Mouse (Mus musculus) adrenal gland, adult 2 months (tissue): ENCODE results near the gene Ltc4s. TPM values are rescaled to one million over a fixed set of nuclear protein-coding genes. Genes with fewer than 3 reads are reported as not detected.

ENCODE experiments used
- DNase-seq: peaks from one replicate; pipeline ENCODE4 v3.0.0; 2021
- polyA plus RNA-seq: library from polyadenylated mRNA; depleted of rRNA; stranded (reverse); fragments of >200 nt; gene quantifications from 2 replicates; pipeline ENCODE4 v1.2.3, GENCODE M21; 2012
- total RNA-seq, 2 experiments: library from RNA; stranded (reverse); gene quantifications; 2 replicates each; pipeline ENCODE4 v1.2.3; 2021

Ltc4s gene
- total and polyA plus RNA-seq, 3 experiments, result 17.0 to 83.6 (median 21.6) TPM

- DNase-seq, result peak; percentile 96
These were observed 13.5 kb downstream of the Ltc4s start for GRCm38 (mm10) chr11:50224671-50225530.

- no peak for DNase-seq
These were observed 14.4 kb downstream of the Ltc4s start for GRCm38 (mm10) chr11:50223783-50224662.

- no peak for DNase-seq
These were observed 15.7 kb downstream of the Ltc4s start for GRCm38 (mm10) chr11:50222559-50223276.

- DNase-seq, result no peak
These were observed 18.6 kb downstream of the Ltc4s start for GRCm38 (mm10) chr11:50219833-50220232.

DNA sequence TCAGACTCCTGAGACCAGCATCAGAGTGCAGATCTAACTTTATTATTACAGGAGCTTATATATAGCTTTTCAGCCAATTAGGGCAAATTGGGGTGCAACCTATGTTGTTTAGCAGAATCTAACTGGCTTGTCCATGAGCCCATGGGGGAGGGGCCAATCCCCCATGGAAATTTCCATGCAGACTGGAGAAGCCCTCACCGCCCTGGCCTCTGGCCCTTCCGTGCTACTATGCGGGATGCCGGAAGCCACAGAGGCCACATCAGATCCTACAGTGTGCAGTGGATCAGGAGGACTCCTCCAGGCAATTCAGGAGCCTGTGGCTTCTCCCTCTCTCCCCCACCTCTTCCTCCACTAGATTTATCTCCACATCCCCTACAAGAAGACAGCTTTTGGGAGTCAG lies 20.6 kb downstream of the Ltc4s start:
- peak; percentile 70 for DNase-seq

GRCm38 (mm10) chr11:50216724-50217366 lies 21.6 kb downstream of the Ltc4s start:
- DNase-seq, result peak; percentile 79

- no peak for DNase-seq
These were observed 22.8 kb downstream of the Ltc4s start for GRCm38 (mm10) chr11:50215633-50216032.

- no peak for DNase-seq
These were observed 23.8 kb downstream of the Ltc4s start for GRCm38 (mm10) chr11:50214631-50215030.

DNA sequence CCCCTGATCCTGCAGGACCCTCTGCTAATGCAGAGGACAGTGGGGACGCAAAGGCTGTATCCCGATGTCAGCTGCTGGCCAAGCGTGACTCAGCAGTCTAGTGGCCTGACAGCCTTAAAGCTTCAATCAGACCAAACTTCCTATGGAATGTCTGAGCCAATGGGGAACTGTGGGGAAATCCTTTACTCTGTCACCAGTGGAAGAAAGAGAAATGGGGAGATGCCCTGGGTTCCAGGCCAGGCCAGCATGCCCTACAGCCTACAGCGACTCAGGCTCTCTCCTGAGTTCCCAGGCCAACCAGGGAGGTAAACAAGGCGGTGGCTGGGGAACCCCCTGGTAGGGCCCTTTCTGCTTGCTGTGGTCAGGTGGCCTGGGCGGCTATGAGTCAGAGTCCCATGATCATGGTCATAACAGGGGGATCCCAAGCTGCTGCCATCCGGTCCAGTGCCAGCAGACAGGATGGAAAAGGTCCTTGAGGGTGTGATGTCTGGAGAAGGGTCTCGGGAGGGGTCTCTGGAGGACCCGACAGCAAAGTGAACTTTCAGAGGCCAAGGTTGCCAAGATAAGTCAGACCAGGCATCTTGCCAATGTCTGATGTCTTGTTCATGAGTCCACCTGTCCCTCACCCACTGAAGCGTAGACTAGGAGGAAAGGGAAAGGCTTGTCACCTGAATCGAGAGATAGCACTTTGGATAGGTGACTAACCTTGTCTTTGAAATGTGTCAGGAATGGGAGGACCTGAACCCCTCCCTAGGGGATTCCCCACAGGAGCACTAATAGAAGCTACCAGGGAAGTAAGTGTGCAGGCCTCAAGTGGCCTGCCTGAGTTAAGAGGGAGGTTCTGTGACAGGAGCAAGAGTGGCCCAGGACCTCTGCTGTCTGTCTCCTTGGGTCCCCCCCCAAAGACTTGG lies 25.3 kb downstream of the Ltc4s start:
- peak; percentile 96 for DNase-seq

- DNase-seq, result peak; percentile 77
These were observed 26.2 kb downstream of the Ltc4s start for GRCm38 (mm10) chr11:50212060-50212739.

- no peak for DNase-seq
These were observed 26.9 kb downstream of the Ltc4s start for GRCm38 (mm10) chr11:50211322-50212059.

GRCm38 (mm10) chr11:50210505-50211151 lies 27.8 kb downstream of the Ltc4s start, which contains the start of the genes Sqstm1 and Mgat4b:
Gene Sqstm1 (minus strand): TSS chr11:50210827.
Gene Mgat4b (plus strand): TSS chr11:50210890.
- peak; percentile 92 for DNase-seq

GRCm38 (mm10) chr11:50210101-50210504 lies 28.3 kb downstream of the Ltc4s start:
- DNase-seq, result peak; percentile 93

DNA sequence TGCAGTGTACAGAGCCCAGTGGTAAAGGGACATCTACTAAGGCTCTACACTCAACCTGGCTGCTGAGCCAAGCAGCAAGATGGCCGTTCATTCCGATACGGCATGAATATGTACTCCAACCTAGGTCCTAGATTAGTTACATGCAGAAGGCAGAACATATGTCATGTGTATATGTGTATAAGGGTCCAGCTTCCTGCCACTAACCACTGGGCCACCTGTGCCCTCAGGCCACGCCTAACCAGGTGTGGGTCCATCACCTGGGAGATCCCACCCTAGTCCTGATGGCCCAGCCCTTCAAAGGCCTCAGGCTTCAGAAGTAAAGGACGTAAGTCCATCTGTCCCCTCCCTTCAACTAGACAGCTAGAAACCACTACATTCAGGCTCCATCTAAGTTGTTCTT lies 30.4 kb downstream of the Ltc4s start:
- no peak for DNase-seq

DNA sequence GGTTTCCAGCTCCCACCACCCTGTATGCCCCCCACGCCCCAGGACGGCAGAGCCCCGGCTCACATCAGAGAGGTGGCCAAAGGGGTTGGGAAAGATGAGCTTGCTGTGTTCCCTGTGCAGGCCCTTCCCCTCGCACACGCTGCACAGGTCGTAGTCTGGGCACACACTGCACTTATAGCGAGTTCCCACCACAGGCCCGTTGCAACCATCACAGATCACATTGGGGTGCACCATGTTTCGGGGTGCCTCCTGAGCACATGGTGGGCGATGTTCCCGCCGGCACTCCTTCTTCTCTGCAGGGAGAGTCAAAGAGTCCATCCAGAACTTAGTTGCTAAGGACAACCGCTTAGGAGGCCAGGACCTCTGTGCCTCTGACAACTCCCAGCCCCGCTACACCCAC lies 31.1 kb downstream of the Ltc4s start:
- DNase-seq, result no peak

- DNase-seq, result no peak
These were observed 32.4 kb downstream of the Ltc4s start for GRCm38 (mm10) chr11:50206037-50206436.

DNA sequence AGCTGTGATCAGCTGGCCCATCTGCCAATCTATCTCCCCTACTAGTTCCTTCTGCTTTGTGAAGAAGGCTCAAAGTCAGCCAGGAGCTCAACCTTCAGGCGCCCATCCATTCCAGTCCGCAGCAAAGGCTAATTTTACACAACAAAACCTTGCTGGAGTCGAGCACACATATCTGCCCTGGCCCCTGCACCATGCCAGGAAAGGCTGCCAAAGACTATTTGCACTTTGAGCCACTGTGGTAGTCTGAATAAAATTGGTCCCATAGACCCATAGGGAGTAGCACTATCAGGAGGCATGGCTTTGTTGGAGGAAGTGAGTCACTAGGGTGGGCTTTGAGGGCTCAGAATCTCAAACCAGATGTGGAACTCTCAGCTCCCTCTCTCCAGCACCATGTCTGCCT lies 33.0 kb downstream of the Ltc4s start:
- DNase-seq, result peak; percentile 42

DNA sequence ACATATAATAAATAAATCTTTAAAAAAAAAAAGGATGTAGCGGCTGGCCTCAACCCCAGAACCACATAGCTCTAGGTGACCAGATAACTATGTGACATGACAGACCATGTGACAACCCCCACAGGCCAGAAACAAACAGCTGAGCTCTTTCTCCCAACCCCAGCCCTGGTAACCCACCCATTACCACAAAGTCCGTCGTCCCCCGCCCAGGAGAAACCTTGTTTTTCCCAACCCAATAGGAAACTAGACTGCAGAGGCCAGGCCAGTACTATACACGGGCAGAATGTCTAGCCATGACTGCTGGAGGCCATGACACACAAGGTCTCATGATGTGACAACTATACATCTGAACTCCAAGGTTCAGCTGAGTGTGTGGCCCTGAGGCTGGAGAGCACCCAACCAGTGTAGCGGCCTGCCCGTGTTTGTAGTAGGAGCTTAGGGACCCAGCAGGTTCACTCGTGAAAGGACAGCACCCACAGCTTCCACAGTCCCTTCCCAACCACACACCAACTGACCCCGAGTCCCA lies 35.1 kb downstream of the Ltc4s start:
- peak; percentile 45 for DNase-seq
